Mouse (Mus musculus) limb, embryonic 13.5 days (tissue): ENCODE results near the gene Krt27. TPM values are rescaled to one million over a fixed set of nuclear protein-coding genes. Genes with fewer than 3 reads are reported as not detected.

ENCODE experiments used
- ATAC-seq: fragments of 200-750 bp; cut with Nextera tagmentation; 2 replicates; pipeline ENCODE4 v1.8.0; 2017; ENCODE audit warnings: low read depth, moderate number of reproducible peaks, moderate TSS enrichment; ENCODE audit not compliant: low FRiP score
- H3K27ac ChIP-seq: fragments of 300-500 bp; sonication (generic); 2 replicates; pipeline ENCODE4 v1.5.1; 2015; ENCODE audit warnings: inconsistent platforms, mild to moderate bottlenecking, moderate library complexity
- H3K27me3 ChIP-seq: fragments of 300-500 bp; sonication (generic); 2 replicates; pipeline ENCODE4 v1.6.1; 2015; ENCODE audit warnings: mild to moderate bottlenecking, inconsistent platforms
- H3K36me3 ChIP-seq: fragments of 300-500 bp; sonication (generic); 2 replicates; pipeline ENCODE4 v1.6.1; 2015; ENCODE audit warnings: inconsistent platforms, mild to moderate bottlenecking, moderate library complexity
- H3K4me1 ChIP-seq: fragments of 300-500 bp; sonication (generic); 2 replicates; pipeline ENCODE4 v1.6.1; 2015; ENCODE audit warnings: inconsistent platforms
- H3K4me2 ChIP-seq: fragments of 300-500 bp; sonication (generic); replicated peaks from 2 replicates; pipeline ENCODE4 v1.6.1; 2015; ENCODE audit warnings: inconsistent platforms, mild to moderate bottlenecking, moderate library complexity
- H3K4me3 ChIP-seq: fragments of 300-500 bp; sonication (generic); 2 replicates; pipeline ENCODE4 v1.5.1; 2015; ENCODE audit warnings: moderate library complexity, mild to moderate bottlenecking, inconsistent platforms
- H3K9ac ChIP-seq: fragments of 300-500 bp; sonication (generic); 2 replicates; pipeline ENCODE4 v1.6.1; 2015; ENCODE audit warnings: mild to moderate bottlenecking, inconsistent platforms
- H3K9me3 ChIP-seq: fragments of 300-500 bp; sonication (generic); 2 replicates; pipeline ENCODE4 v1.6.1; 2016; ENCODE audit warnings: inconsistent platforms
- whole genome bisulfite sequencing: fragments of 180-500 bp; shearing (Covaris S2); methylation state at CpG from one replicate; pipeline ENCODE4 v1.1.7; 2015; 5-methylcytosine and 5-hydroxymethylcytosine counted together
- polyA plus RNA-seq: library from polyadenylated mRNA; unstranded; fragments of >200 nt; fragmentation: Nextera tagmentation; extraction: Ambion mirVana; gene quantifications from 2 replicates; pipeline ENCODE4 v1.2.1, GENCODE M21; 2015

The Krt27 gene
- polyA plus RNA-seq, 1 experiment from 2014 or later, result not detected

DNA sequence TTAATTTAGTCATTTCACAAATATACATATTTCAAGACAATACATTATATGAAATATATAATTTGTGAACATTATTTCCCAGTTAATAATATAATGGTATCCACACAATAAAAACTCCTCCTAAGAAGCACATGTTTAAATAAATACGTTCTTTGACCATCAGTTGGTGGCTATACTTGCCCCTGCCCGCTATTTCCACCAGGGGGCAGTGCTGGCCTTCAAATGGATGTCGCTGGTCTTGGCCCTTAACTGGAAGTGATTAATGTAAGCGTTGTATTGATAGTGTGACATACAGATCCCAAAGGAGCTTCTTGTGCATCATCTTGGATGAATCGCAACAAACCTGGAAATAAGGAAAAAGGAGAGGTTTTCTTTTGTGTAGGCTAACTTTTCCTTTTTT is 28.7 kb upstream of the Krt27 start:
- Histone ChIP-seq H3K36me3 (no peaks in the 10 kb centered on the region), H3K4me3 (no peak overlapping the region)
- 16% methylated on average over 5 of the region's 5 CpGs for WGBS

GRCm38 (mm10) chr11:99374803-99375202 is 23.9 kb upstream of the Krt27 start, which contains the start of gene Krt28:
TSS of gene Krt28 (minus strand) at chr11:99374903.
- ATAC-seq, result no peak
- Histone ChIP-seq H3K27ac (no peak within 1 kb of the TSS), H3K27me3 (no peaks in the 10 kb centered on the region), H3K9ac (no peak within 1 kb of the TSS), H3K9me3 (no peaks in the 10 kb centered on the region), H3K36me3 (no peaks in the 10 kb centered on the region), H3K4me3 (no peak within 1 kb of the TSS), H3K4me1 (no peaks in the 10 kb centered on the region), H3K4me2 (no peak within 1 kb of the TSS)
- WGBS, result 82% methylated on average over 13 of the region's 13 CpGs

More for the DNA sequence above, 28.7 kb upstream of the Krt27 start:
- Histone ChIP-seq H3K27ac (no peak overlapping the region), H3K9me3 (no peaks in the 10 kb centered on the region), H3K4me1 (no peaks in the 10 kb centered on the region), H3K4me2 (no peak overlapping the region), H3K27me3 (peaks cover 17% of the 10 kb centered on the region), H3K9ac (no peak overlapping the region)
- no peak for ATAC-seq

DNA sequence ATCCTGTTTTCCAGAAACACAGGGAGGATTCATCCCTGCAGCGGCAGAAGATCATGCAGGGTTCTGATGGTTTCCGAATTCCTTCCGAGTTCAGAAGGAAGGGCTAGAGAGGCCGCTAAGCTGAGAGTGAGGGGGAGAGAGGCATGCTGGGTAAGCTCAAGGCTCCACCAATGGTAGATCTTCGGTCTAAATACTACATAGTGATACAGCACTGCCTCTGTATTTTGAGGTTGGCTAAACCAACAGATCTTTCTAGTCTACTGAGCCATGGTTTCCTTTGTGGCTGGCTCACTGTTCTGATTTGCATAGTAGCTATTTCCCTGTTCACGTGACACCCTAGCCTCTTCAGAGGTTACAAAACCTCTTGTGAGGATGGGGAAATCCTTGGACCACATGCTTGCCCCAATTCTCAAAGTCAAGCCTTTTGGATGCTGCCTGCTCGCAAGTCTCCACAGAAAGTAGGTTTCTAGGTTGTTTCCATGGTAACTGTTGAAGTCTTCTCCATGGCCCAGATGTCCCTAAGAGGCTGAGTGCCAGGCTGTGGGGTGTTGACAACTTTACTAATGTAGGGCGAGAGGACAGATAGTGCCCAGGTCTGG is 19.0 kb upstream of the Krt27 start:
- no peak for ATAC-seq
- no peaks in the 10 kb centered on the region for H3K9me3 ChIP-seq
- H3K27me3 ChIP-seq, result no peaks in the 10 kb centered on the region
- no peak overlapping the region for H3K4me3 ChIP-seq
- no peak overlapping the region for H3K4me2 ChIP-seq
- no peaks in the 10 kb centered on the region for H3K36me3 ChIP-seq
- no peak overlapping the region for H3K27ac ChIP-seq
- H3K4me1 ChIP-seq, result no peaks in the 10 kb centered on the region
- WGBS, result 88% methylated on average over 8 of the region's 8 CpGs
- no peak overlapping the region for H3K9ac ChIP-seq

DNA sequence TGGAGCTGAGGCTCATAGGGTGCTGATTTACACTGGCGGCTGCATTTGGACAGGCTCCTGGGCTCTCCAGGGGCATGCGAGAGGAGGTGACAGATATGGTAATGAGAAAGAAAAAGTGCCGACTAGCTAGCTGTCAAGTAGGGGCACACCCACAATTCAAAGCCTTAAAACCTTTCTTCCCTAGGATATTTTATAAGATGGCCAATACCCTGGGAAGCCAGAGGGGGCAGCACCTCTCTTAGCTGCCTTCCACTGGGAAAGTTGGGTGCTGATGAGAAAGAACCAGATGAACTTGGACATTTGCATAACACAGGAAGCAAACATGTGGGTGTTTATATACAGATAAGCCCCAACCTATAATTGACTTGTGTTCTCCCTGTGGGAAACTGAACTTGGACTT is 18.3 kb upstream of the Krt27 start:
- Histone ChIP-seq H3K27me3 (no peaks in the 10 kb centered on the region), H3K9me3 (no peaks in the 10 kb centered on the region), H3K4me3 (no peak overlapping the region), H3K4me1 (no peaks in the 10 kb centered on the region), H3K27ac (no peak overlapping the region), H3K4me2 (no peak overlapping the region), H3K9ac (no peak overlapping the region), H3K36me3 (no peaks in the 10 kb centered on the region)
- WGBS, result 7% methylated on average over 3 of the region's 3 CpGs
- ATAC-seq, result no peak

- 35% methylated on average over 10 of the region's 10 CpGs for WGBS
- no peak overlapping the region for H3K9ac ChIP-seq
Observed at GRCm38 (mm10) chr11:99366791-99367190, 15.9 kb upstream of the Krt27 start.

GRCm38 (mm10) chr11:99364412-99364811 is 13.5 kb upstream of the Krt27 start:
- H3K27me3 ChIP-seq, result no peaks in the 10 kb centered on the region
- no peak overlapping the region for H3K27ac ChIP-seq
- H3K4me1 ChIP-seq, result no peaks in the 10 kb centered on the region
- no peak overlapping the region for H3K4me3 ChIP-seq
- no peak overlapping the region for H3K9ac ChIP-seq
- H3K36me3 ChIP-seq, result no peaks in the 10 kb centered on the region
- no peak overlapping the region for H3K4me2 ChIP-seq
- WGBS, result 21% methylated on average over 9 of the region's 9 CpGs
- no peaks in the 10 kb centered on the region for H3K9me3 ChIP-seq
- no peak for ATAC-seq

More at GRCm38 (mm10) chr11:99366791-99367190, 15.9 kb upstream of the Krt27 start:
- H3K36me3 ChIP-seq, result no peaks in the 10 kb centered on the region
- H3K9me3 ChIP-seq, result no peaks in the 10 kb centered on the region
- H3K4me3 ChIP-seq, result no peak overlapping the region
- no peak overlapping the region for H3K27ac ChIP-seq
- no peaks in the 10 kb centered on the region for H3K4me1 ChIP-seq
- ATAC-seq, result no peak
- no peaks in the 10 kb centered on the region for H3K27me3 ChIP-seq
- no peak overlapping the region for H3K4me2 ChIP-seq

- Histone ChIP-seq H3K4me1 (no peaks in the 10 kb centered on the region), H3K9ac (no peak overlapping the region), H3K4me3 (no peak overlapping the region), H3K27me3 (no peaks in the 10 kb centered on the region), H3K9me3 (no peaks in the 10 kb centered on the region), H3K36me3 (no peaks in the 10 kb centered on the region), H3K4me2 (no peak overlapping the region), H3K27ac (no peak overlapping the region)
- 76% methylated on average over 8 of the region's 8 CpGs for WGBS
- no peak for ATAC-seq
Observed at GRCm38 (mm10) chr11:99361423-99361822, 10.5 kb upstream of the Krt27 start.

GRCm38 (mm10) chr11:99339299-99339847 is 11.5 kb downstream of the Krt27 start:
- Histone ChIP-seq H3K27me3 (no peaks in the 10 kb centered on the region), H3K4me3 (no peak overlapping the region), H3K27ac (no peak overlapping the region), H3K9ac (no peak overlapping the region), H3K4me1 (no peaks in the 10 kb centered on the region), H3K4me2 (no peak overlapping the region), H3K36me3 (no peaks in the 10 kb centered on the region), H3K9me3 (no peaks in the 10 kb centered on the region)
- no peak for ATAC-seq
- WGBS, result 83% methylated on average over 11 of the region's 11 CpGs

- Histone ChIP-seq H3K4me2 (no peak within 1 kb of the TSS), H3K36me3 (no peaks in the 10 kb centered on the region), H3K27ac (no peak within 1 kb of the TSS), H3K9ac (no peak within 1 kb of the TSS), H3K27me3 (no peaks in the 10 kb centered on the region), H3K4me1 (no peaks in the 10 kb centered on the region), H3K4me3 (no peak within 1 kb of the TSS), H3K9me3 (no peaks in the 10 kb centered on the region)
- ATAC-seq, result no peak
- WGBS, result 85% methylated on average over 11 of the region's 11 CpGs
Observed at GRCm38 (mm10) chr11:99337866-99338265, 13.0 kb downstream of the Krt27 start, which contains the start of gene Krt26. TSS of gene Krt26 (minus strand) at chr11:99337966.

DNA sequence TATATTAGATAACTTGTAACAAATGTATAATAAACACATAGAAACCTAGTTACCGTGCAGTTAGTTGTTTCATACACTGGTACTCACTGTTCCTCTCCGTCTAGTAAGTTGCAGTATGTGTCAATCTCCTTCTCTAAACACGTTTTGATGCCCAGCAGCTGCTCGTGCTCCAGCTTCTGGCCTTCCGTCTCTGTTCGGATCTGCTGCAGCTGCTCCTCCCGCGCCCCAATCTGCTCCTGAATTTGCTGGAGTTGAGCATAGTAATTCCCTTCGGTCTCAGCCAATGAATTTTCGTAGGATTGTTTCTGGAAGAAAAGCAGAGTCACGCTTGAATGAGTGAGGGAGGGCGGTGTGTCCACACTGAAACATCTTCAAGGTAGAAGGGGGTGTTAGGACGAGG is 17.5 kb downstream of the Krt27 start:
- no peaks in the 10 kb centered on the region for H3K4me1 ChIP-seq
- no peaks in the 10 kb centered on the region for H3K9me3 ChIP-seq
- H3K36me3 ChIP-seq, result no peaks in the 10 kb centered on the region
- no peak overlapping the region for H3K27ac ChIP-seq
- no peak overlapping the region for H3K4me2 ChIP-seq
- 76% methylated on average over 13 of the region's 13 CpGs for WGBS
- no peak for ATAC-seq
- H3K9ac ChIP-seq, result no peak overlapping the region
- no peaks in the 10 kb centered on the region for H3K27me3 ChIP-seq
- no peak overlapping the region for H3K4me3 ChIP-seq

DNA sequence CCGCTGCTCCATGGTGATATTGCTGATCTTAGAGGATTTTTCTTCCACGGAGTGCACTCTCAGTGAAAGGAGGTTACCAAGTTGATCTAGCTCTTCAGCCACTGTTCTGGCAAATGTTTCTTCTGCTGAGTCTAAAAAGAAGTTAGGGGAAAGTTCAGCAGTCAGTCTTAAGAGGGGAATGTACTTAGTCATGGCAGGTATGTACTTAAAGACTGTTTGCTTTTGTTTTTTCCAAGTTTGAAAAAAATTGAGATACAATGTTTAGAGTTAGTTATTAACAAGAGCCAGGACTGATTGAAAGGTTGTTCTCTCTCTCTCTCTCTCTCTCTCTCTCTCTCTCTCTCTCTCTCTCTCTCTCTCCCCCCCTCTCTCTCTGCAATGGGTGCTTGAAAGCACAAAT is 21.2 kb downstream of the Krt27 start:
- H3K4me3 ChIP-seq, result no peak overlapping the region
- no peak overlapping the region for H3K27ac ChIP-seq
- no peaks in the 10 kb centered on the region for H3K27me3 ChIP-seq
- no peaks in the 10 kb centered on the region for H3K9me3 ChIP-seq
- no peaks in the 10 kb centered on the region for H3K36me3 ChIP-seq
- no peak overlapping the region for H3K4me2 ChIP-seq
- no peak for ATAC-seq
- WGBS, result 70% methylated on average over 2 of the region's 2 CpGs
- H3K9ac ChIP-seq, result no peak overlapping the region
- no peaks in the 10 kb centered on the region for H3K4me1 ChIP-seq

DNA sequence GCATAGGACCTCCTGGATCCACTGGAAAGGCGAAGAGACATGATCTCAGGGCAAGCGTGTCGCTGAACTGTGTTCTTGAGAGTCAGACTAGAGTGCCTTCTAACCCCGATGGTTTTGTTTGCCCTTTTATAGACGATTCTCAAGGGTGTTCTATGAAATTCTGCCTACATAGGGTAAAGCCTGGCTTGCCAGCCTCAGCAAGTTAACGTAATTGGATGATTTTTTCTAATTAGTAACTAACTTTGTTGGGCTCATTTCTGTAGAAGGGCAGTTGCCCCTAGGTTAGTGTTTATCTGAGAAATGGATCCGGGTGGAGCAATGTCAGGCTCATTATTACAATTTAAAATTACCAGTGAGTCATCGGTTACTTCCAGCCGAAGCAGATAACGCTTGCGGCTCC is 28.1 kb downstream of the Krt27 start, which contains the start of gene Krt25:
TSS of gene Krt25 (minus strand) at position 101 of the 400 bp plus-strand sequence.
- ATAC-seq, result no peak
- no peak within 1 kb of the TSS for H3K4me3 ChIP-seq
- H3K9me3 ChIP-seq, result no peaks in the 10 kb centered on the region
- H3K4me2 ChIP-seq, result no peak within 1 kb of the TSS
- no peak within 1 kb of the TSS for H3K9ac ChIP-seq
- no peaks in the 10 kb centered on the region for H3K4me1 ChIP-seq
- H3K36me3 ChIP-seq, result no peaks in the 10 kb centered on the region
- no peaks in the 10 kb centered on the region for H3K27me3 ChIP-seq
- WGBS, result 89% methylated on average over 11 of the region's 11 CpGs
- no peak within 1 kb of the TSS for H3K27ac ChIP-seq

DNA sequence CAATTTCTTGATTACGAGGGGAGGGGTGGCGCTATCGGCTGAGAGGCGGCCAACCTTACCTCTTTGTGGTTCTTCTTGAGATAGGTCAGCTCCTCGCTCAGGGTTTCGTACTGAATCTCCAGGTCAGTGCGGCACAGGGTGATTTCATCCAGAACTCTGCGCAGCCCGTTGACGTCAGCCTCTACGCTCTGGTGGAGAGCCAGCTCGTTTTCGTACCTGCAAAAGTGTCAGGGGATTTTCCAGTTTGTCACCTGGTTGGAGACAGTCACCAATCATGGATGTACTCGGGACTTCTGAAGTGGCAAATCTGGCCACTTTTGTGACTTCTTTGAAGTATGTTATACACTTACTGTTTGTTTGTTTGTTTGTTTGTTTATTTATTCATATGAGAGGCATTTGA is 29.8 kb downstream of the Krt27 start:
- WGBS, result 86% methylated on average over 14 of the region's 14 CpGs
- ATAC-seq, result no peak

More for the DNA sequence above, 29.8 kb downstream of the Krt27 start:
- Histone ChIP-seq H3K4me3 (no peak overlapping the region), H3K4me1 (no peaks in the 10 kb centered on the region), H3K9ac (no peak overlapping the region), H3K9me3 (no peaks in the 10 kb centered on the region), H3K4me2 (no peak overlapping the region), H3K36me3 (no peaks in the 10 kb centered on the region), H3K27me3 (no peaks in the 10 kb centered on the region), H3K27ac (no peak overlapping the region)
